Mouse (Mus musculus): ENCODE data around the gene Lrp2bp.

The Lrp2bp gene

DNA sequence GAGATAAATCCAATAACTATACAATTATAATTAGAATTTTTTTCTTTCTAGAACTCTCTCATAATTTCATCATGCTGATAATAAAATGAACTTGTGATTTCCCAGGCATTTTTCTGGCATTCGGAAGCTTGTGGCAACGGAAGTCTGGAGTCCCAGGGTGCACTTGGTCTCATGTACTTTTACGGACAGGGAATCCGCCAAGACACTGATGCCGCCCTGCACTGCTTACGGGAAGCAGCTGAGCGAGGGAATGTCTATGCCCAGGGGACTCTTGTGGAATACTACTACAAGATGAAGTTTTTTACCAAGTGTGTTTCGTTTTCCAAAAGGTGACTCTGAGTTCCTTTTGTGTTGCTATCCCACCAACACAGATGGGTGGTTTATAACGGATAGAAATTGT is 23.7 kb downstream of the Lrp2bp start:
- in situ Hi-C loops (cut with MboI, MseI): no loop called here

DNA sequence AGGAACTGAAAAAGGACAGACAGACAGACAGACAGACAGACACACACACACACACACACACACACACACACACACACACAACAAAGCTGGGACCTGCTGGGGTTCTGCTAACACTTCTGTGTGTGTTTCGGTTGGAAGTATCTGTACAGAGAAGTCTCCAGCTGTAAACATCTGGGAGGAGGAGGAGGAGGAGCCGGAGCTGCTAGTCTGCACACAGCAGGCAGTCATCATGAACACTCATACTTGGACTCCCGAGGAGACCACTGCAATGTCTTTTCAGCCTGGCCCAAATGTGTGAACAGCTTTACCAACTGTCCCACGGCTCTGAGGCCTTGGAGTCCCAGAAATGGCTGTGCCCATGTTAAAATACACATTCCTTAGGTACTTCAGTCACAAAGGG is 25.3 kb downstream of the Lrp2bp start:
- in situ Hi-C loops (cut with MboI, MseI): no loop called here

DNA sequence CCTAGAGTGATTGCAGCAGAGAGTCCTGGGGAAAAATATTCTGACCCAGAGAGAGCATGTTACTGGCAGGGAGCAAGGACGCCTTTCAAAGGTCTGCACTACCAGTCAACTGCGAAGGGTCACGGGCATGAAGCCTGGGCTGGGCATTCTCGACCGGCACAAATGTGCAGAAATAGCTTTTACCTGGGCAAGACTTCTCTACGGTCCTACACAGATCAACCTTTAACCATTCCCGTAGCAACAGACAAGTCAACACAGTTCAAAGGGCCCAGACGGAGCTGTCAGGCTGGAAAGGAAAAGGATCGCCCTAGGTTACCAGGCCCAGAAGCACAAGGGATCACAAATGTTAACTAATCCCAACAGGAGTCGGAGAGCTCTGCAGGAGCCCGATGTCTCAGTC is 37.1 kb downstream of the Lrp2bp start:
- in situ Hi-C loops (cut with MboI, MseI): no loop called here

DNA sequence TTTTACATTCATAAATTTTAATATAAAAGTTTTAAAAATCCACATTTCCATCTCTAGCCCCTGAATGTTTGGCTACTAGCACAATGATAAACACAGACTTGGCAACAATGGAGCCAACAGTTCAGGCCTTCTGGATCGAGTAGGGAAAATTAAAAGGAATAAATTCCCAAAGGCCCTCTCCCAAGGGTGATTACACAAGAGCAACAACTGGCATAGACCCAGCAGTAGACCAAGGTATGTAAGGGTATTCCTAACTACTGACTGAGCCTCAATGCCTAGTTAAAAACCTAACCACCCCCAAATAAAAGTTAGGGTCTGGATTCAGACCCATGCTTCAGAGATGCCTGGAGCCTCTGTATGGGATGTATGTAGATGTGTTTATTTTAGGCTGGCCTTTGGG is 40.6 kb downstream of the Lrp2bp start:
- in situ Hi-C loops (cut with MboI, MseI): no loop called here

DNA sequence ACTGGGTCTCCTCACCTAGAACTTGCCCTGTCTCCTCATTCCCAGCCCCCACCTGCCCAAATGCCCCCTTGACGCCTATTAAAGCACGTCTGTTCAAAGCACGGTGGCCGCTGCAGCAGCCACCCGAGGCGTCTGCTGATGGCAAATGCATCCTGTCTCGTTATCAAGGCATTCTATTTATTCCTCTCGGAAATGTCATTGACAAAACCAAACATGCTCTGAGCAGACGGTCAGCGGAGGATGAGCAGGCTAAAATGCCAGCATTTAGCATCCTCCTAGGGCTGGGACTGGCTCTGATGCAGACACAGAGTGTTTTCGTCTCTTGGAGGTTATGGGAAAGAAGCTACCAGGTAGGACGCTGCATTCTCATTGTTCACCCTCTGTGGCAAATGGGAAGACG is 41.2 kb downstream of the Lrp2bp start:
- in situ Hi-C loops (cut with MboI, MseI): no loop called here

DNA sequence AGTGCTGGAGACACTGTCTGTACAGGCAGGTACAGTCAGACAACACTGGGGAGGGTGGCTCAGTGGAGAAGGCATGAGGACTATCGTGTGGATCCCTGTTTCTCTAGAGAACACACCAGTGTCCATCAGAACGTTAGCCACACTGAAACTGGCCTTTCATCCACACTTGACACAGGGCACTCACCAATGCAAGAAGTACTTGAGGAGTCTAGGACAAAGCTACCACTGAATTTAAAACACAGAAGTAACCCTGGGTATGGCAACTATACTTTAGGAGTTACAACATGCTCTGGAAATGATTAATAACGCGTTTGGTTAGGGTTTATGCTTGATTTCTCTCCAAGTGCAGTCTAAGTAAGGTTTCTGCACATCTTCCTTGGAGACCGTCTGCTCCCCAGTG is 73.7 kb downstream of the Lrp2bp start:
- in situ Hi-C loops (cut with MboI, MseI): no loop called here

DNA sequence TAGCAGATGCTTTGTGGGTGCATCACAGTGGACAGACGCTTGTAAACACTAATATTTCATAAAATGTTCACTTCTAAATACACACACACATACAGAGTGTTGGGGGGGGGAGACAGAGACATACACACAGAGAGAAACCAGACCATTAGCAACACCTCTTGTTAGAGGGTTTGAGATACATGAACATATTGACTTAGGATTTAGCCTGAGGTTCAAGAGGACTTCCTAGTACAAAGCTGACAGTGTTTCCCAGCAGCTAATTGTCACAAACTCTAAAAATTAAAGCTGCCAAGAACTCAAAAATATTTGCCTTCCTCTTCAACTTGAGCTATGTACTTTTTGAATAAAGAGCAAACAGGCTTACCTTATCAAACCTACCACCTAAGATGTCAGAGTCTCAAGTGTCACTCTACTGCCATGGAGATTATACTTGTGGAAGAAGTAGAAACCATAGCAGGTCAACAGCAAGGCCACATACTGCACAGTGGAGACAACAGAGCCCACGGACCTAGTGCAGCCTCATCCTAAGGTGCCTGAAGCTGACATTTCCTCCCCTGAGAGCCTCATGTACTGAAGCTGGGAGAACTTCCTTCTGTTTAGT is 74.5 kb downstream of the Lrp2bp start:
- in situ Hi-C loops (cut with MboI, MseI): no loop called here

DNA sequence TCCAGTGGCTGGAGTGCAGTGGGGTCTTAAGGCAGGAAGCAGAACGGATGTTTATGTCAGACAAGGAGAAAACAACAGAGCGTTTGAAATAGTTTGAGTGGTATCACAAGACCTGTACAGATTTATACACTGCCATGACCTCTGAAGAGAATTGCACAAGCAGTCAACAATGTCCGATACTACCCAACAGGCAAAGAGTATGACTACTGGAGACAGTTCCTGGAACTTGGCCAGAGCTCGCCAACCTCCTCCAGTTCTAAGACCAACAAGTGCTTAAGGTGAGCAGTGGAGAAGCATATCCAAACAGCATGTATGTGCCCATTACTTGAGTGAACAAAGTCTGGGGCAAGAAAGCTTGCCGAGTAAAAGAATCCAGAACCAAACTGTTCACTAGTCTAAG is 76.1 kb downstream of the Lrp2bp start:
- in situ Hi-C loops (cut with MboI, MseI): no loop called here

DNA sequence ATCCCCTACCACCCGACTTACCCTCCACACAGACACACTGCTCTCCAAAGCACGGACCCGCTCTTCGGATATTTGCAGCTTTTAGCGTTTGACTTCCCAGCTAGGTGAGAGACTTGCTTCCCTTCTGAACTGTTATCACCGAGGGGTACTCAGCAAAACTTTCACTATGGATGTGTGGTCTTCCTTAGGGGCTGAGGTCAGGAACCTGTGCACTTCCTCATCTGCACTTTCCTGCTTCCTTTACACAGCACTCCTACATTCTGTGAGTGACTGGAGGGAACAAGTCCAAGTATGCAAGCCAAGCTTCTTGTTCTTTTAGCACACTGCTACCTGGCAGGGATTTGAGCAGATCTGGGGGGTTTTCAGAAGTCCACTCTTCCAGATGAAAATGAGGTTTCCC is 79.8 kb downstream of the Lrp2bp start:
- in situ Hi-C loops (cut with MboI, MseI): no loop called here

All from T-helper 1 cell (primary cell).